Mouse (Mus musculus) olfactory bulb, adult 2 months (tissue): ENCODE measurements at regions not wholly inside any gene's neighbourhood (a gene's known extent, or its start where the extent isn't known, plus 50 kb on each side); places are given as distances from the start of the nearest gene placed in this dataset.

ENCODE experiments used
- CTCF ChIP-seq: fragments of 200-500 bp; IDR thresholded peaks from 2 replicates; pipeline ENCODE4 v1.5.1; 2012; ENCODE audit warnings: low read depth, mild to moderate bottlenecking, low read length, moderate library complexity; ENCODE audit not compliant: insufficient read depth
- POLR2A ChIP-seq: fragments of 200-500 bp; IDR thresholded peaks from 2 replicates; pipeline ENCODE4 v1.6.1; 2012; ENCODE audit warnings: mild to moderate bottlenecking, low read depth, low read length, moderate library complexity; ENCODE audit not compliant: insufficient read depth

GRCm38 (mm10) chr8:90600946-90601695 is 216.1 kb downstream of the Gm19935 start:
- no peak for TF ChIP-seq CTCF
- no peak for TF ChIP-seq POLR2A
